Mouse (Mus musculus) frontal cortex, postnatal 36 days (tissue): Measurements from ENCODE around the gene Gm44579.
A peak's percentile ranks its signal among the peaks of the same experiment; 100 is the strongest.

Source experiments
- DNase-seq, 2 experiments: peaks; one replicate each; pipeline ENCODE4 v3.0.0; 2022; ENCODE audit warnings: low spot score in 2 of 2

Gene Gm44579

GRCm38 (mm10) chr15:98167645-98168621 lies 52.8 kb downstream of the Gm44579 start:
- DNase-seq = peak; percentile 87 to 93

DNA sequence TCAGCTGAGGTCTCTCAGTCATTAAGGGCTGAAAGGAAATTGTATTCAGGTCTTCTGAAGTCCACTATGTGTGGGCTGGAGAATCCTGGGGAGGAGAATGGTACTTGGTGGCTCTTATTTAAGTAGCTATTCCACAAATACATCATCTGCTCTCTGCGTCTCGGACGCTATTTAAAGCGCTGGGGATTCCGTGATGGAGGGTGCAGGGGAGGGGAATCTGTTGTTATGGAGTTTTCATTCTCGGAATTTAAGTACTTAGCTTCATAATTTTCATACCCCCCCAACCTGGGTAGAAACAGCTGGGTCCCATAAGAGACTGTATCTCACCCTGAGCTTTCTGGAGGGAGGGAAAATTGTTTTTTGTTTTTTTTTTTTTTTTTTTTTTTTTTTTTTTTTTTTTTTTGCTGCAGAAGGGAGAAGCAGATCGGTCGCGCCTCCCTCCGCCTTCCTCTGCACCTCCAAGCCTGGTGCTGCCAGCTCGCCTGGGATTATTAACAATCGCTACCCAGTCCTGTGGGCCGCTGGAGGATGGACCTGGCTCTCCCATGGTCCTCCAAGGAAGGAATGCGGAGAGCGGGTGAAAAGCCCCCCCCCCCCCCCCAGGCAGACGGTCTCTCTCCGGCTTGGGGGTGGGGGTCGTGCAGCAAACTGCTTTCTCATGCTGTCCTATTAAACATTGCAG lies 53.7 kb downstream of the Gm44579 start, which contains the start of gene Ccdc184:
Ccdc184 (plus strand) TSS at position 196 of the 682 bp plus-strand sequence.
- peak; percentile 26 to 44 for DNase-seq

- no peak for DNase-seq
Measured at GRCm38 (mm10) chr15:98165525-98165924, 55.3 kb downstream of the Gm44579 start, which contains the start of gene Asb8. Gene Asb8, minus strand, starts transcription at chr15:98165625.

DNA sequence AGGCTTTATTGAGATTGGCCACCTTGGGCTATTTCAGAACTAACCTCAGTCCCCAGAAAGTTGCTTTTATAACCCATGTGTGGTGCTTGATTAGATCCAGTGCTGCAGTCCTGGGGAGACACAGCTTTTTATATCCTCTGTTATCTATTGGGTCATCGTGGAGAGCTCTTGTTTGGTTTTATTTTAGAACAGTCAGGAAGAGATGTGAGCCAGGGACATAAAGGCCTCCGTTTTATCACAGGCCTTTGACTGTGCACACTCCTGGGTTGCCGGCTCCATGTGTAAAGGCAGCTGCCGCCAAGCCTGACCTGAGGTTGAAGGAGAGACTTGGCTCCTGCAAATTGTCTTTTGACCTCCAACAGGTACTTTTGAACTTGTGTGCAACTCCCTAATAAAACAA lies 58.2 kb downstream of the Gm44579 start:
- DNase-seq = no peak

DNA sequence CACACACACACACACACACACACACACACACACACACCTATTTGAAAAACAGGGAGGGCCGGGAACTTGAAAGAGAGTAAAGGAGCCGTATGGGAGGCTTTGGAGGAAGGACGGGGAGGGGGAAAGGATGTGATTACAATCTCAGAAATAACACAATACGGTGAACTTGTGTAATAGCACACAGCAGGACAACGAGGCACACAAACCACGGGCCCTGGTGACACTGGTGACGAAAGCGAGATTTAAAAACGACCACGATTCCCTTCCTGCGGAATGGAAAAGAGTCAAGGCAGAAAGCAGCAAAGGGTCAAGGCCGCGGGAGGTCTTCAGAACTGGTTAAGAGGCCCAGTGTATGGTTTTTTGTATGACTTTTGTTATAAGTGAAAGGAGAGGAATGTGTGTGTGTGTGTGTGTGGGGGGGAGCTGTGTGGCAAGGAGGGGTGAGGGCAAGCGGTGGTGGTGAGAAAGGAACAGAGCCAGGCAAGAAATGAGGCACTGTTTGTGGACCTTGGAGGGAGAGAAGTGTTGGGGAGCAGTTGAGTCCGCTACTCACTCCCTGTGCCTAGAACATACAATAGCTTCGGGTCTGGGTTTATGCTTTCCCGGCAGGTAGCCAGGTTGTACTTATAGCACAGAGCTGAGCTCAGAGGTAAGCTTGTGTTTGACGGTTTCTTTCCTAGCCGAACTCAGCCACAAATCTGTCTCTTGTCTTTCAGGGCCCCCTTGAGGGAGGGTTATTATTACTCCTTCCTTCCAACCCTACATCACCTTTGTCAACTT lies 59.6 kb downstream of the Gm44579 start:
- no peak for DNase-seq

DNA sequence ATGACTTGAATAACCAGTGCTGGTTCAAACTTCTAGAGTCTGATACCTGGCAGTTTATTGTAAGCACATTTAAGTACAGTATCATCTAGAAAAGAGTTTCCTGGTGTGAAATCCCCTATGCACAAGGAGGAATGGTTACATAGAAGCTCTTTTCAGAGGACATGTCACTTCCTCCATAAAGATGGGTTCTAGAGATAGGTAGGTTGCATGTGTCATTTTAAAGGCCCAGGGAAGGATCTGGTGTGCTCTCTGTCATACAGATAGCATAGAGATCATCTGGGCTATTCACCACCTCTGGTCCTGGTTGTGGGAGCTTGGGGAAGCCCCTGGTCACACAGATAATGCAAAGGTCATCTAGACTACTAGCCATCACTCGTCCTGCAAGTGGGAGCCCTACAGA lies 63.5 kb downstream of the Gm44579 start:
- no peak for DNase-seq

DNA sequence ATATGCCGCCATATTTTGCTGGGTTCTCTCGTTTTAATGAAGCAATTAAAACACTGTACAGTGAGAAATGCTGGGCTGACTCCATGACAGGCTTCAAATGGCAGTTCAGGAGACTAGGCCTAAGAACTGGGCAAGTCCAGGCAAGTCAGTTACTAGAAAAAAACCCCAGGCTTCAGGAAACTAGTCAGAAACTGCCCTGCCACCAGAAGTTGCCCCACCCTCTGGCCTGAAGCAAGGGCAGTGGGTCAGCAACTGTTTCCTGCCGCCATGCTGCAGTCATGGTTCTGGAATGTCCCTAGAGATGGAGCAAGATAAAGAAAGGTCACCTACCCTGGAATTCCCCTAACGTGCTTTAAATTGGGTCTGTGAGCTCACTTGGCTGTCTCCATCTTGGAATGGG lies 64.8 kb downstream of the Gm44579 start:
- no peak for DNase-seq

GRCm38 (mm10) chr15:98155272-98155671 lies 65.5 kb downstream of the Gm44579 start:
- DNase-seq = no peak

DNA sequence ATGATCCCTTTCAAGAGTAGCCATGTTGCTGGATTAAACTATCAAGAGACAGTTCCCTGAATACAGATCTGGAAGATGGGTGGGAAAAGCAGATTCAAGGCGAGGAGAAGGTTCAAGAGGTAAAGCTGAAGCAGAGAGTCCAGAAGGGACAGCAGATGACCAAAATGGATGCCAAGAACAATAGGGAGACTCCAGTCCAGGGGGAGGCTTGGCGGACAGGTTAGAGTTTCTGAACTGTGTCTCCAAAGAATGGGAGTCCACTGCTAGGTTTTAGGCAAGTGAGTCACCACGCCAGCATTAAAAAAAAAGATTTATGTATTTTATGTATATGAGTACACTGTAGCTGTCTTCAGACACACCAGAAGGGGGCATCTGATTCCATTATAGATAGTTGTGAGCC lies 66.1 kb downstream of the Gm44579 start:
- no peak for DNase-seq

GRCm38 (mm10) chr15:98154146-98154545 lies 66.6 kb downstream of the Gm44579 start:
- no peak for DNase-seq

DNA sequence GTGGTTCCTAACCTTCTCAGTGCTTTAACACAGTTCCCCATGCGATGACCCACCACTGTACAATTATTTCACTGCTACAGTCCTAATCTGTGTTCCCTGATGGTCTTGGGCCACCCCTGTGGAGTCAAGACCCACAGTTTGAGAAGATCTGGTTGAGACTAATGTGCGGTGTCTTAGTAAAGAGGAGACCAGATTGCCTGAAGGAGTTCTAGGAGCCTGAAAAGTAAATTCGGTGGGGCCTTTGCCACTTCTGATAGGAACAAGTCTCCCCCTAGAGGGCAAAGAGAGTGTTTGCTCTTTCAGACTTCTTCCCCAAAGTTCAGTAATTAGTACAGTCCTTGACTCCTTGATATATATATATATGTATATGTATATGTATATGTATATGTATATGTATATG lies 67.2 kb downstream of the Gm44579 start:
- peak in 1 of 2 experiments; percentile 38 for DNase-seq

DNA sequence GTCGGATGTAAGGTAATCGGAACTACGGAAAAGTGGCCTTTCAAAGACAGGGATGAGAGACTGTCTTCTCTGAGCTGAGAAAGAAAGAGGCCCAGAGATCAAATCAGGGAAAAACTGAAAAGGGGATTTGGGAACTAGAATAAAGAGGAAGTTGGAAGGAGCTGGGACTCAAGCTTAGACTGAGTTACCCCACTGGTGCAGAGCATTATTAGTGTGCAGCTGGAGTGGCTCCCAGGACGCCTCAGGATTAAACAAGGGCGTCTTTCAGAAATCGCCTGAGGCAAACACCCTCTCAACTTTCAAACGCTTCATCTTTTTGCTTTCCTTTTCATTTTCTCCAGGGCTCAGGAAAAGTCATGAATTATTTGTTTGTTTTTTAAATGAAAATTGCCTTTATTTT lies 67.9 kb downstream of the Gm44579 start:
- DNase-seq = no peak

GRCm38 (mm10) chr15:98149166-98149602 lies 71.6 kb downstream of the Gm44579 start:
- DNase-seq = no peak

GRCm38 (mm10) chr15:98148356-98148755 lies 72.4 kb downstream of the Gm44579 start:
- DNase-seq = no peak

DNA sequence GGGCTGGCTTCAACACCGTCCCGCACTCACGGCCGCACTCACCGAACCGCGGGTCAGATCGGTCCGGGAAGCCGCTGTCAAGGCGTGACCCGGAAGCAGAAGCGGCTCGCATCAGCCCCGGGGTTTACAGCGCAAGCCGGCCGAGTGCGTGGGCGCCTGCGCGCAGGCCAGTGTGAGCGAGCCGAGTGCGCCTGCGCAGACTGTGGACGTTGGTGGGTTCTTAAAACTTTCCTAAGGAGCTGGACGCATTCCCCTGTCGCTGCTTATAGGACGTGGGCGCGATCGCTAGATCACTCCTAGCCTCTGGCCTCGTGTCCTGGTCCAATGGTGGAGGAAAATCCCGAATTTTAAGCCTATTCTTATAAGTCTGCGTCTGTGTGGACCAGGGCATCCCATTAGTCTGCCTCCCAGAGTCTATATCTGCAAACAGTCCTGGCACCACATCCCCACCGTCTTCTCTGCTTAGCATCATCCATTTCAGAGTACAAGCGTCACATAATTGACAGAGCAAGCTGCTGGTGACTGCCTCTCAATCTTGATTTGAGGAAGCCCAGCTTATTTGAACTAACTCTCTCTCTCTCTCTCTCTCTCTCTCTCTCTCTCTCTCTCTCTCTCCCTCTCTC lies 75.1 kb downstream of the Gm44579 start:
- peak; percentile 92 to 96 for DNase-seq

- no peak for DNase-seq
Measured at GRCm38 (mm10) chr15:98144861-98145507, 75.8 kb downstream of the Gm44579 start.

DNA sequence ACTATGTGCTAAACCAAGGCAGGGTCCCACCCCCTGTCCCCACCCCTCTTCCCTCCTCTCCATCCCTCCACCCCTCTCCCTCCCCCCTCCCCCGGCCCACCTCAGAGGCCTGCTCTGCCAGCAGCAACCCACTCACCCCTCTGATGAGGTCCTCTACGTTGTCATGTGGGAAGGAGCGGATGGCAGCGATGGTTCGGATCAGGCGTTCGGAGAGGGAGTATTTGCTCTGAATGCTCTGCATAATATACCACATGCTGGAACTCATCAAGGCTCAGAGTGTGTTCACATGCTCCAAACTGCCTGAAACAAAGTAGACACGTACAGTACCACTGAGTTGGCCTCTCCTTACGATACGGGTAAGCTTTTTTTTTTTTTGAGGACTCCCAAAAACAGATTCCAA lies 78.3 kb downstream of the Gm44579 start:
- DNase-seq = no peak

DNA sequence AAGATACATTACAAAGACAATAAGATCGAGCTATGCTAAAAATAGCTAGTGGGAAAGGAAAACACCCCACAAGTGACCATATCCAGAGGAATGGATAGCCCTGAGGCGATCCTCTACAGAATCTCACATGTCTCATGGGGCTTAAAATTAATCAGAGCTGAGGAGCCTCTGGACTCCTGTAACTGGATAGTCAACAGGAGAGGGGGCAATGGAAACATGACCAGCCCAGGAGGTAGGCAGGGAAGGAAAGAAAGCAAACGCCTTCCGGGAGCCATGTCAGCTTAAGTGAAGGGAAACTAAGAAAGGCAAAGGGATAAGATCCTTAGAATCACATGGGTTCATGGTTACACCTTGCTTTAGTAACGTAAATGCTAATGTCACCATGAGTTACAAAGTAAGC lies 80.0 kb downstream of the Gm44579 start:
- no peak for DNase-seq

DNA sequence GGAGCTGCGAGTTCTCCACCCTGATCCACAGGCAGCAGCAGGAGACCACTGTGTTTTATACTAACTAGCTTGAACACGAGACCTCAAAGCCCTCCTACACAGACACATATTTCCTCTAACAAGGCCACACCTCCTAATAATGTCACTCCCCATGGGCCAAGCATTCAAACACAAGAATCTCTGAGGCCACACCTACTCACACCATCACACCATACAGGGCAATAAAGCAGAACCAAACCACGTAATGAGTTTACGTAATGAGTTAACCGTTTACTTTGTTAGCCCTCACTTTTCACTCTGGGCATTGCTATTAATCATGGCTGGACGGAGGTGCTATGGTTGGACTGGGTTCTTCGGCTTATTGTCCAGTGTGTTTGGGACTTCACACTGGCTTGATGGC lies 81.0 kb downstream of the Gm44579 start:
- DNase-seq = no peak

GRCm38 (mm10) chr15:98136871-98137270 lies 83.9 kb downstream of the Gm44579 start:
- no peak for DNase-seq
